Mouse (Mus musculus): ENCODE data around the gene Xaf1. TPM values are rescaled to one million over a fixed set of nuclear protein-coding genes. Genes with fewer than 3 reads are reported as not detected.

The Xaf1 gene
- polyA plus RNA-seq, 1 experiment from 2014 or later: 4.9 TPM

- H3K27me3 ChIP-seq (ENCODE audit: insufficient read depth, low read length): no peaks in the 10 kb centered on the region
- H3K9me3 ChIP-seq (ENCODE audit: low read length): no peaks in the 10 kb centered on the region
- H3K4me3 ChIP-seq (ENCODE audit: low read length): no peak overlapping the region
- no peaks in the 10 kb centered on the region for H3K4me1 ChIP-seq (ENCODE audit: insufficient read depth, low read length)
- WGBS: 62% methylated on average over 5 of the region's 5 CpGs
- no peak overlapping the region for H3K9ac ChIP-seq (replicated peaks; ENCODE audit: low read length)
- H3K36me3 ChIP-seq (ENCODE audit: insufficient read depth, low read length): no peaks in the 10 kb centered on the region
- no peak overlapping the region for H3K27ac ChIP-seq (ENCODE audit: low read length)
- ATAC-seq (ENCODE audit: low FRiP score, low TSS enrichment): no peak
- H3K4me2 ChIP-seq (replicated peaks; ENCODE audit: low read depth, low read length): no peak overlapping the region
These were observed 19.5 kb upstream of the Xaf1 start for GRCm38 (mm10) chr11:72281852-72282400.

GRCm38 (mm10) chr11:72283486-72284224, 17.8 kb upstream of the Xaf1 start:
- 81% methylated on average over 16 of the region's 16 CpGs for WGBS
- Histone ChIP-seq H3K36me3 (ENCODE audit: insufficient read depth, low read length) (no peaks in the 10 kb centered on the region), H3K27ac (ENCODE audit: low read length) (no peak overlapping the region), H3K9me3 (ENCODE audit: low read length) (no peaks in the 10 kb centered on the region), H3K4me3 (ENCODE audit: low read length) (no peak overlapping the region), H3K27me3 (ENCODE audit: insufficient read depth, low read length) (no peaks in the 10 kb centered on the region), H3K4me1 (ENCODE audit: insufficient read depth, low read length) (no peaks in the 10 kb centered on the region), H3K9ac (replicated peaks; ENCODE audit: low read length) (no peak overlapping the region), H3K4me2 (replicated peaks; ENCODE audit: low read depth, low read length) (no peak overlapping the region)
- no peak for ATAC-seq (ENCODE audit: low FRiP score, low TSS enrichment)

GRCm38 (mm10) chr11:72284532-72285182, 16.8 kb upstream of the Xaf1 start:
- no peaks in the 10 kb centered on the region for H3K27me3 ChIP-seq (ENCODE audit: insufficient read depth, low read length)
- no peak overlapping the region for H3K4me3 ChIP-seq (ENCODE audit: low read length)
- H3K4me2 ChIP-seq (replicated peaks; ENCODE audit: low read depth, low read length): no peak overlapping the region
- 83% methylated on average over 14 of the region's 14 CpGs for WGBS
- no peaks in the 10 kb centered on the region for H3K4me1 ChIP-seq (ENCODE audit: insufficient read depth, low read length)
- no peak overlapping the region for H3K27ac ChIP-seq (ENCODE audit: low read length)
- H3K9me3 ChIP-seq (ENCODE audit: low read length): no peaks in the 10 kb centered on the region
- ATAC-seq (ENCODE audit: low FRiP score, low TSS enrichment): no peak
- no peak overlapping the region for H3K9ac ChIP-seq (replicated peaks; ENCODE audit: low read length)
- H3K36me3 ChIP-seq (ENCODE audit: insufficient read depth, low read length): no peaks in the 10 kb centered on the region

GRCm38 (mm10) chr11:72285971-72286480, 15.4 kb upstream of the Xaf1 start:
- Histone ChIP-seq H3K4me1 (ENCODE audit: insufficient read depth, low read length) (no peaks in the 10 kb centered on the region), H3K36me3 (ENCODE audit: insufficient read depth, low read length) (no peaks in the 10 kb centered on the region), H3K27ac (ENCODE audit: low read length) (no peak overlapping the region), H3K9me3 (ENCODE audit: low read length) (no peaks in the 10 kb centered on the region), H3K4me2 (replicated peaks; ENCODE audit: low read depth, low read length) (no peak overlapping the region), H3K27me3 (ENCODE audit: insufficient read depth, low read length) (no peaks in the 10 kb centered on the region), H3K9ac (replicated peaks; ENCODE audit: low read length) (no peak overlapping the region), H3K4me3 (ENCODE audit: low read length) (no peak overlapping the region)
- 78% methylated on average over 6 of the region's 6 CpGs for WGBS
- no peak for ATAC-seq (ENCODE audit: low FRiP score, low TSS enrichment)

DNA sequence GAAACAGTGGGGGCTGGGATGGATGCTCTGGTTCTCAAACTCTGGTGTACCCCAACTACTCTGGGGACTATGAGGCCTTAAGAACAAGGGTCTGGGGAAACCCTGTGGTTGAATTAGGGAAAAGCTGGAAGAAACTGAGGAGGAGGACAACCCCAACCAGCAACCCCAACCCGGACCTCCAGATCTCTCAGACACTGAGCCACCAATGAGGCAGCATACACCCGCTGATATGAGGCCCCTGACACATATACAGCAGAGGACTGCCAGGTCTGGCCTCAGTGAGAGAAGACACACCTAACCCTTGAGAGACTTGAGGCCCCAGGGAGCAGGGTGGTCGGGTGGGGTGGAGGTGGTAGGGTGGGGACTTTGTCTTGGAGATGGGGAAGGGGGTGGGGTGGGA, 14.8 kb upstream of the Xaf1 start:
- no peaks in the 10 kb centered on the region for H3K36me3 ChIP-seq (ENCODE audit: insufficient read depth, low read length)
- ATAC-seq (ENCODE audit: low FRiP score, low TSS enrichment): no peak
- no peak overlapping the region for H3K9ac ChIP-seq (replicated peaks; ENCODE audit: low read length)
- H3K4me3 ChIP-seq (ENCODE audit: low read length): no peak overlapping the region
- 86% methylated on average over 3 of the region's 3 CpGs for WGBS
- H3K4me1 ChIP-seq (ENCODE audit: insufficient read depth, low read length): no peaks in the 10 kb centered on the region
- H3K27ac ChIP-seq (ENCODE audit: low read length): no peak overlapping the region
- H3K4me2 ChIP-seq (replicated peaks; ENCODE audit: low read depth, low read length): no peak overlapping the region
- H3K9me3 ChIP-seq (ENCODE audit: low read length): no peaks in the 10 kb centered on the region
- H3K27me3 ChIP-seq (ENCODE audit: insufficient read depth, low read length): no peaks in the 10 kb centered on the region

DNA sequence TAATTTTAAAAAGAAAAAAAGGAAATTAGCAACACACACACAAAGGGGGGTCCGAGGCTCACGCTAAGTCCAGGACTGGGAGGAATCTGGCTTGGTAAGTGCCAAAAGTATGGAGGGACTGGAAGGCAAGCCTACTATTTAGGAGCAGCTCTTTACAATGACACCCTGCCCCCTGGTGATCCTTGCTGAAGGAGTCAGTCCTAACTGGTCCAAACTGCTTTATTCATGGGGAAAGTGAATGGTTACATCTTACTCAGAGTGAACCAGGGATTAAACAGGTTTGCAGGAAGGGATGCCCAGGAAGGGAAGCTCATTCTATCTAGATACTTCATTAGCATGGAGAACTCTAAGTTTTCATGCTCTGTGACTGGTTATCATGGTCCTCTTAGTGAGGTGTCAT, 14.3 kb upstream of the Xaf1 start:
- H3K4me3 ChIP-seq (ENCODE audit: low read length): no peak overlapping the region
- H3K4me2 ChIP-seq (replicated peaks; ENCODE audit: low read depth, low read length): no peak overlapping the region
- no peaks in the 10 kb centered on the region for H3K27me3 ChIP-seq (ENCODE audit: insufficient read depth, low read length)
- H3K36me3 ChIP-seq (ENCODE audit: insufficient read depth, low read length): no peaks in the 10 kb centered on the region
- H3K9me3 ChIP-seq (ENCODE audit: low read length): no peaks in the 10 kb centered on the region
- no peaks in the 10 kb centered on the region for H3K4me1 ChIP-seq (ENCODE audit: insufficient read depth, low read length)
- 93% methylated on average over 2 of the region's 2 CpGs for WGBS
- no peak overlapping the region for H3K27ac ChIP-seq (ENCODE audit: low read length)
- no peak for ATAC-seq (ENCODE audit: low FRiP score, low TSS enrichment)
- no peak overlapping the region for H3K9ac ChIP-seq (replicated peaks; ENCODE audit: low read length)

GRCm38 (mm10) chr11:72287543-72287942, 13.9 kb upstream of the Xaf1 start:
- Histone ChIP-seq H3K27ac (ENCODE audit: low read length) (no peak overlapping the region), H3K36me3 (ENCODE audit: insufficient read depth, low read length) (no peaks in the 10 kb centered on the region), H3K4me2 (replicated peaks; ENCODE audit: low read depth, low read length) (no peak overlapping the region), H3K4me3 (ENCODE audit: low read length) (no peak overlapping the region), H3K9ac (replicated peaks; ENCODE audit: low read length) (no peak overlapping the region), H3K9me3 (ENCODE audit: low read length) (no peaks in the 10 kb centered on the region), H3K27me3 (ENCODE audit: insufficient read depth, low read length) (no peaks in the 10 kb centered on the region), H3K4me1 (ENCODE audit: insufficient read depth, low read length) (no peaks in the 10 kb centered on the region)
- no peak for ATAC-seq (ENCODE audit: low FRiP score, low TSS enrichment)
- 85% methylated on average over 3 of the region's 3 CpGs for WGBS

- Histone ChIP-seq H3K4me1 (ENCODE audit: insufficient read depth, low read length) (no peaks in the 10 kb centered on the region), H3K4me2 (replicated peaks; ENCODE audit: low read depth, low read length) (no peak overlapping the region), H3K9me3 (ENCODE audit: low read length) (no peaks in the 10 kb centered on the region), H3K9ac (replicated peaks; ENCODE audit: low read length) (no peak overlapping the region), H3K4me3 (ENCODE audit: low read length) (no peak overlapping the region), H3K27ac (ENCODE audit: low read length) (no peak overlapping the region), H3K27me3 (ENCODE audit: insufficient read depth, low read length) (no peaks in the 10 kb centered on the region), H3K36me3 (ENCODE audit: insufficient read depth, low read length) (no peaks in the 10 kb centered on the region)
- no peak for ATAC-seq (ENCODE audit: low FRiP score, low TSS enrichment)
- WGBS: 88% methylated on average over 2 of the region's 2 CpGs
These were observed 8.3 kb upstream of the Xaf1 start for GRCm38 (mm10) chr11:72293116-72293515.

GRCm38 (mm10) chr11:72302230-72302629, 801 bp downstream of the Xaf1 start:
- no peak for ATAC-seq (ENCODE audit: low FRiP score, low TSS enrichment)
- Histone ChIP-seq H3K36me3 (ENCODE audit: insufficient read depth, low read length) (no peaks in the 10 kb centered on the region), H3K9me3 (ENCODE audit: low read length) (no peaks in the 10 kb centered on the region), H3K9ac (replicated peaks; ENCODE audit: low read length) (0 out of 2 replicates have a peak overlapping the region, but pooled peaks have one; percentile 17), H3K4me3 (ENCODE audit: low read length) (peak overlapping the region; percentile 9; the same call in 1 of the 2 replicates), H3K27me3 (ENCODE audit: insufficient read depth, low read length) (no peaks in the 10 kb centered on the region), H3K4me1 (ENCODE audit: insufficient read depth, low read length) (peaks cover 7% of the 10 kb centered on the region), H3K27ac (ENCODE audit: low read length) (no peak overlapping the region), H3K4me2 (replicated peaks; ENCODE audit: low read depth, low read length) (peak overlapping the region; percentile 37)
- WGBS: 76% methylated on average over 7 of the region's 7 CpGs

GRCm38 (mm10) chr11:72307461-72307860, 6.0 kb downstream of the Xaf1 start:
- Histone ChIP-seq H3K27ac (ENCODE audit: low read length) (no peak overlapping the region), H3K4me2 (replicated peaks; ENCODE audit: low read depth, low read length) (no peak overlapping the region), H3K9ac (replicated peaks; ENCODE audit: low read length) (no peak overlapping the region), H3K4me1 (ENCODE audit: insufficient read depth, low read length) (no peaks in the 10 kb centered on the region), H3K27me3 (ENCODE audit: insufficient read depth, low read length) (no peaks in the 10 kb centered on the region), H3K36me3 (ENCODE audit: insufficient read depth, low read length) (no peaks in the 10 kb centered on the region), H3K9me3 (ENCODE audit: low read length) (no peaks in the 10 kb centered on the region), H3K4me3 (ENCODE audit: low read length) (no peak overlapping the region)
- WGBS: 82% methylated on average over 5 of the region's 5 CpGs
- ATAC-seq (ENCODE audit: low FRiP score, low TSS enrichment): no peak
